Mouse (Mus musculus) kidney, adult 2 months (tissue): ENCODE measurements around the gene Pprc1.

Experiments
- CTCF ChIP-seq: fragments of 200-500 bp; conservative IDR thresholded peaks from 2 replicates; pipeline ENCODE4 v1.5.1; 2011; ENCODE audit warnings: low read depth, mild to moderate bottlenecking, control low read depth, low read length, moderate library complexity, mixed read lengths; ENCODE audit not compliant: insufficient read depth, insufficient read length
- POLR2A ChIP-seq: fragments of 200-500 bp; IDR thresholded peaks from one replicate; pipeline ENCODE4 v1.6.1; 2011; ENCODE audit warnings: low read depth, low read length, control low read depth

DNA sequence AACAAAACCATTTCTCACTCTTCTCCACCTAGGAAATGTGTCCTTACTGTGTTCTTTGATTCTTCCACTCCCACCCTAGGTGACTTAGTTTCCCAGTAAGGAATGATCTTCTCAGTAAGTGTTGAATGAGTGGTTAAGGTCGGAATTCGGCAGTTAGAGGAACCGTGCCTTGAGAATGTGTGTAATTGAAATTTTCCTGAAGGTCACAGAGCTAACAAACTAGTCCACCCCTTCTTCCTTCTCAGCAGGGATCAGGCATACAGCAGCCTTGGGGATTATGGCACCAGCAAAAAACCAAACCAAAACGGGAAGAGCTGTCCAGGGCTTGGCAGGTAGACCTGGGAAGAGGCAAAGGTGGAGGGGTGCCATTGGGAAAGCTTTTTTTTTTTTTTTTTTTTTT lies 4.4 kb downstream of the Pprc1 start:
- TF ChIP-seq POLR2A (no peak), CTCF (no peak)
